Mouse (Mus musculus): ENCODE results near the gene Pjvk. TPM values are rescaled to one million over a fixed set of nuclear protein-coding genes. Genes with fewer than 3 reads are reported as not detected.

Gene Pjvk
- not detected in 4 replicates for total RNA-seq (2023)

DNA sequence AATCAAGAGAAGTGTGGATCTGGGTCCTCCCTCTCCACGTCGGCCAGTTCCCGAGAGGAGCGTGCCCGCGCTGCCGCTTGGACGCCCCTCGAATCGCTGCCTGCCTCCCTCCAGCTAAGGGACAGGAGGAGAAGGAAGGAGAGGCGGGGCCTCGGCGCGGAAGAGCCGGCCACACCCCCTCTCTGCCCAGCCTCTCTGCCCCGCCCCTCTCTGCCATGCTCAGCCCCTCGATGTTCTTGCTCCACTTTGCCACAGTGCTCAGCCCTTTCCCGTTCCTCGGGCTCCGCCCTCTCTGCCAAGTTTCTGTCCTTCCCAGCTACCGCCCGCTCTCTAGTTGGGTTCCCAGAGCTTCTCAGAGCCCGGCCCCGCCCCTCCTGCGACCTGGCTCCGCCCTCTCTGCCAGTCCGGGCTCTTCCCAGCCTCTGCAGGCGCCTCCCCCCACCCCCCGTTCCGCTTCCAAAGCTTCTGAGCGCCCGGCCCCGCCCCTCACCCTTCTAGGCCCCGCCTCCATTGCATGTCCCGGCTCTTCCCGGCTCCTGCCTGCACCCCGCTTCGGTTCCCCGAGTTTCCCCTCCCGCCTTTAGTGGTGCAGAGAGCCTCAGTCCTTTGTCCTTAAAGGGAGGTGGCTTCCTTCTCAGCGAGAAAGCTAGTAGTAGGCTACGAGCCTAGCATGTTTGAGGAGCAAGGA lies at the start of gene Pjvk, which contains the start of gene Prkra:
TSS of gene Pjvk (plus strand) at position 594 of the 688 bp plus-strand sequence.
TSS of gene Prkra (minus strand) at position 133 of the 688 bp plus-strand sequence.

DNA sequence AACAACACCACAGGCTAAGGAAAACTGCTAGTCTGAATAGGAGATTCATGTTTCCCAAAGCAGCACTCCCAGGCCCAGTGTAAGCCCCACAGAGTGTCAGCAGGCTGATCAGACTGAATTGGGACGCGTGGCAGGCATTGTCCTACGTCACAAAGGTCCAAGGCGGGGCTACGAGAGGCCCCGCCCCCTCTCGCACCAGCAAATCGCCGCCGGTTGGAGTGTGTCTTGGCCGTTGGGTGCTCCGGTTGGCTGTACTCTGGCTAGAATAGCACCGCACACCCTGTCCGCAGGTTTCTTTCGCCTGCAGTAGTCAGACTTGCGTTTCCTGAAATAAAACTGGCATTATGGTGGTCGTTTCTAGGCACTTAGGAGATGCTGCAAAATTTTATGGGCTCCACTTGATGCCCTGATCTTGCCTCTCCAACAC lies 24.7 kb downstream of the Pjvk start, which contains the start of gene Fkbp7:
TSS of gene Fkbp7 (minus strand) at position 151 of the 427 bp plus-strand sequence.

GRCm38 (mm10) chr2:76674725-76675427 lies 26.6 kb downstream of the Pjvk start, which contains the start of gene Plekha3:
Gene Plekha3, plus strand, starts transcription at chr2:76675281.

Other genes with a start within 250 kb of the Pjvk start
- gene Osbpl6, start 242.0 kb upstream of the Pjvk start, total RNA-seq (2023) = 0.14 to 0.31 TPM (median 0.24 TPM) in 4 replicates
- 2.9 to 4.3 TPM (median 4.0 TPM) in 4 replicates for gene Prkra, start 461 bp upstream of the Pjvk start, total RNA-seq (2023)
- 5.8 to 10.3 TPM (median 7.2 TPM) in 4 replicates for gene Fkbp7, start 24.6 kb downstream of the Pjvk start, total RNA-seq (2023)
- 31.3 to 34.8 TPM (median 33.2 TPM) in 4 replicates for gene Plekha3, start 26.8 kb downstream of the Pjvk start, total RNA-seq (2023)